Mouse (Mus musculus) midbrain, embryonic 16.5 days (tissue): ENCODE results near the gene Mvp. TPM values are rescaled to one million over a fixed set of nuclear protein-coding genes. Genes with fewer than 3 reads are reported as not detected.

ENCODE experiments used
- ATAC-seq: fragments of 200-750 bp; cut with Nextera tagmentation; 2 replicates; pipeline ENCODE4 v1.8.0; 2017; ENCODE audit warnings: moderate TSS enrichment
- H3K27ac ChIP-seq: fragments of 300-500 bp; sonication (generic); 2 replicates; pipeline ENCODE4 v1.5.1; 2014; ENCODE audit warnings: mild to moderate bottlenecking, low read length, mixed read lengths
- H3K27me3 ChIP-seq: fragments of 300-500 bp; sonication (generic); 2 replicates; pipeline ENCODE4 v1.6.1; 2014; ENCODE audit warnings: low read depth, low read length, mixed read lengths; ENCODE audit not compliant: control insufficient read depth, insufficient read depth
- H3K36me3 ChIP-seq: fragments of 300-500 bp; sonication (generic); 2 replicates; pipeline ENCODE4 v1.6.1; 2014; ENCODE audit warnings: mild to moderate bottlenecking, low read length, moderate library complexity, mixed read lengths; ENCODE audit not compliant: control insufficient read depth, insufficient read depth
- H3K4me1 ChIP-seq: fragments of 300-500 bp; sonication (generic); 2 replicates; pipeline ENCODE4 v1.6.1; 2014; ENCODE audit warnings: mild to moderate bottlenecking, low read length, mixed read lengths; ENCODE audit not compliant: control insufficient read depth, insufficient read depth
- H3K4me2 ChIP-seq: fragments of 300-500 bp; sonication (generic); 2 replicates; pipeline ENCODE4 v1.6.1; 2014; ENCODE audit warnings: mild to moderate bottlenecking, low read length, mixed read lengths
- H3K4me3 ChIP-seq: fragments of 300-500 bp; sonication (generic); 2 replicates; pipeline ENCODE4 v1.5.1; 2014; ENCODE audit warnings: low read depth, mild to moderate bottlenecking, low read length, moderate library complexity, mixed read lengths
- H3K9ac ChIP-seq: fragments of 300-500 bp; sonication (generic); 2 replicates; pipeline ENCODE4 v1.6.1; 2014; ENCODE audit warnings: low read depth, low read length, mixed read lengths
- H3K9me3 ChIP-seq: fragments of 300-500 bp; sonication (generic); replicated peaks from 2 replicates; pipeline ENCODE4 v1.6.1; 2014; ENCODE audit warnings: mild to moderate bottlenecking, low read length, mixed read lengths; ENCODE audit not compliant: control insufficient read depth, poor library complexity, severe bottlenecking
- WGBS: fragments of 180-500 bp; shearing (Covaris S2); extraction: QIAGEN DNeasy Blood & Tissue Kit; methylation state at CpG from one replicate; pipeline ENCODE4 v1.1.7; 2014; 5-methylcytosine and 5-hydroxymethylcytosine counted together
- polyA plus RNA-seq: library from polyadenylated mRNA; unstranded; fragments of >200 nt; fragmentation: Nextera tagmentation; extraction: Ambion mirVana; gene quantifications from 2 replicates; pipeline ENCODE4 v1.2.1, GENCODE M21; 2015

Gene Mvp
- polyA plus RNA-seq, 1 experiment from 2014 or later, result 3.2 TPM

- H3K4me1 ChIP-seq, result no peaks in the 10 kb centered on the region
- H3K4me2 ChIP-seq, result no peak overlapping the region
- no peak for ATAC-seq
- no peak overlapping the region for H3K9ac ChIP-seq
- 60% methylated on average over 10 of the region's 10 CpGs for WGBS
- H3K9me3 ChIP-seq, result no peaks in the 10 kb centered on the region
- no peak overlapping the region for H3K4me3 ChIP-seq
- H3K36me3 ChIP-seq, result peaks cover 7% of the 10 kb centered on the region; the same call in 1 of the 2 replicates
- H3K27ac ChIP-seq, result no peak overlapping the region
- H3K27me3 ChIP-seq, result no peaks in the 10 kb centered on the region
These were observed 29.6 kb downstream of the Mvp start for GRCm38 (mm10) chr7:126984667-126985444.

GRCm38 (mm10) chr7:126983113-126983512, 31.3 kb downstream of the Mvp start:
- 81% methylated on average over 7 of the region's 7 CpGs for WGBS
- Histone ChIP-seq H3K27me3 (no peaks in the 10 kb centered on the region), H3K36me3 (peaks cover 14% of the 10 kb centered on the region), H3K9ac (no peak overlapping the region), H3K4me3 (no peak overlapping the region), H3K9me3 (no peaks in the 10 kb centered on the region), H3K27ac (no peak overlapping the region), H3K4me1 (no peaks in the 10 kb centered on the region), H3K4me2 (no peak overlapping the region)
- ATAC-seq, result no peak

- ATAC-seq, result no peak
- 93% methylated on average over 4 of the region's 4 CpGs for WGBS
- H3K4me1 ChIP-seq, result peaks cover 5% of the 10 kb centered on the region
- no peaks in the 10 kb centered on the region for H3K9me3 ChIP-seq
- no peak overlapping the region for H3K4me3 ChIP-seq
- H3K9ac ChIP-seq, result no peak overlapping the region
- no peak overlapping the region for H3K4me2 ChIP-seq
- H3K27me3 ChIP-seq, result no peaks in the 10 kb centered on the region
- H3K27ac ChIP-seq, result no peak overlapping the region
- peaks cover 14% of the 10 kb centered on the region for H3K36me3 ChIP-seq
These were observed 32.4 kb downstream of the Mvp start for GRCm38 (mm10) chr7:126982054-126982453.

GRCm38 (mm10) chr7:126981601-126982000, 32.8 kb downstream of the Mvp start:
- ATAC-seq, result no peak
- peaks cover 7% of the 10 kb centered on the region for H3K4me1 ChIP-seq
- no peak overlapping the region for H3K4me3 ChIP-seq
- no peak overlapping the region for H3K27ac ChIP-seq
- H3K27me3 ChIP-seq, result no peaks in the 10 kb centered on the region
- H3K36me3 ChIP-seq, result peaks cover 14% of the 10 kb centered on the region
- WGBS, result 87% methylated on average over 2 of the region's 2 CpGs
- no peak overlapping the region for H3K4me2 ChIP-seq
- no peaks in the 10 kb centered on the region for H3K9me3 ChIP-seq
- H3K9ac ChIP-seq, result no peak overlapping the region

GRCm38 (mm10) chr7:126978841-126979240, 35.6 kb downstream of the Mvp start:
- no peak overlapping the region for H3K4me2 ChIP-seq
- H3K27ac ChIP-seq, result no peak overlapping the region
- ATAC-seq, result no peak
- no peak overlapping the region for H3K9ac ChIP-seq
- 95% methylated on average over 6 of the region's 6 CpGs for WGBS
- no peaks in the 10 kb centered on the region for H3K9me3 ChIP-seq
- H3K4me1 ChIP-seq, result peaks cover 10% of the 10 kb centered on the region
- no peaks in the 10 kb centered on the region for H3K27me3 ChIP-seq
- H3K4me3 ChIP-seq, result no peak overlapping the region
- H3K36me3 ChIP-seq, result peaks cover 14% of the 10 kb centered on the region

GRCm38 (mm10) chr7:126976878-126977459, 37.5 kb downstream of the Mvp start:
- peak overlapping the region; percentile 83 for H3K4me2 ChIP-seq
- 26% methylated on average over 14 of the region's 14 CpGs for WGBS
- peaks cover 10% of the 10 kb centered on the region for H3K4me1 ChIP-seq
- peak overlapping the region; percentile 76 for H3K4me3 ChIP-seq
- peaks cover 15% of the 10 kb centered on the region for H3K36me3 ChIP-seq
- no peaks in the 10 kb centered on the region for H3K9me3 ChIP-seq
- H3K27ac ChIP-seq, result peak overlapping the region; percentile 96; the same call in 1 of the 2 replicates
- peak overlapping the region; percentile 95 for H3K9ac ChIP-seq
- ATAC-seq, result 0 out of 2 replicates have a peak, but pooled peaks have one; percentile 0
- H3K27me3 ChIP-seq, result no peaks in the 10 kb centered on the region

GRCm38 (mm10) chr7:126975950-126976866, 38.2 kb downstream of the Mvp start, which contains the start of gene Cdiptos:
Gene Cdiptos, minus strand, starts transcription at chr7:126976098.
- Histone ChIP-seq H3K9me3 (no peaks in the 10 kb centered on the region), H3K4me1 (peaks cover 10% of the 10 kb centered on the region), H3K27me3 (no peaks in the 10 kb centered on the region), H3K4me3 (peak within 1 kb of the TSS; percentile 76), H3K4me2 (peak within 1 kb of the TSS; percentile 83), H3K9ac (peak within 1 kb of the TSS; percentile 95), H3K27ac (peak within 1 kb of the TSS; percentile 96), H3K36me3 (peaks cover 21% of the 10 kb centered on the region)
- ATAC-seq, result peak; percentile 96
- WGBS, result 0% methylated on average over 55 of the region's 55 CpGs

- Histone ChIP-seq H3K9me3 (no peaks in the 10 kb centered on the region), H3K27ac (peak within 1 kb of the TSS; percentile 96), H3K4me1 (peaks cover 10% of the 10 kb centered on the region), H3K27me3 (no peaks in the 10 kb centered on the region), H3K36me3 (peaks cover 22% of the 10 kb centered on the region), H3K9ac (peak within 1 kb of the TSS; percentile 95), H3K4me3 (peak within 1 kb of the TSS; percentile 76), H3K4me2 (peak within 1 kb of the TSS; percentile 83)
- ATAC-seq, result no peak
- WGBS, result 5% methylated on average over 1 of the region's 1 CpGs
These were observed 38.7 kb downstream of the Mvp start, which contains the start of gene Cdipt for GRCm38 (mm10) chr7:126975893-126975949. Gene Cdipt, plus strand, starts transcription at chr7:126975914.
